Mouse (Mus musculus): ENCODE measurements around the gene Atxn1.

The Atxn1 gene

DNA sequence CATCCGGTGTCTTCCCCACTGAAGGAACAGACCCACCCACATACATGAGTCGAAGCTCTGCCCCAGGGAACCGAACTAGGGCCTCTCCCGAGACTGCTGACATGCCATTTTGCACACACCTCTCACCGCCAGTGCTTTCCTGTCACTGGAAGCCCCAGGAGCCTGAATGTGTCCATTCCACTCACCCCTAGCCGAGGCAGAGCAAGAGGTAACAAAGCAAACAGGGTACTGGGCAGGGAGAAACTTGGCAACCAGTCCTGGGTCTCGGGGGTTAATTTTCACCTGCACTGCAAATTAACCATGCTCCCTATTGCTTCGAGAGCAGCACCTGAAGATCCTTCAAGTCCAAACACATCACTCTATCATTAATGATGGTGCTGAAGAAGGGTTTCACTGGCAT lies 64.0 kb downstream of the Atxn1 start:
- DNase-seq (ENCODE audit: low read depth): no peak

- no peak for DNase-seq (ENCODE audit: low read depth)
Observed at GRCm38 (mm10) chr13:45897571-45897970, 67.2 kb downstream of the Atxn1 start.

- DNase-seq (ENCODE audit: low read depth): no peak
Observed at GRCm38 (mm10) chr13:45894760-45895159, 70.0 kb downstream of the Atxn1 start.

- no peak for DNase-seq (ENCODE audit: low read depth)
Observed at GRCm38 (mm10) chr13:45894234-45894633, 70.6 kb downstream of the Atxn1 start.

GRCm38 (mm10) chr13:45891073-45891472 lies 73.7 kb downstream of the Atxn1 start:
- DNase-seq (ENCODE audit: low read depth): no peak

GRCm38 (mm10) chr13:45888953-45889749 lies 75.7 kb downstream of the Atxn1 start:
- no peak for DNase-seq (ENCODE audit: low read depth)

GRCm38 (mm10) chr13:45884878-45885277 lies 79.9 kb downstream of the Atxn1 start:
- no peak for DNase-seq (ENCODE audit: low read depth)

GRCm38 (mm10) chr13:45883791-45884238 lies 81.0 kb downstream of the Atxn1 start:
- DNase-seq (ENCODE audit: low read depth): no peak

- DNase-seq (ENCODE audit: low read depth): no peak
Observed at GRCm38 (mm10) chr13:45882976-45883440, 81.8 kb downstream of the Atxn1 start.

- no peak for DNase-seq (ENCODE audit: low read depth)
Observed at GRCm38 (mm10) chr13:45880543-45880845, 84.3 kb downstream of the Atxn1 start.

- no peak for DNase-seq (ENCODE audit: low read depth)
Observed at GRCm38 (mm10) chr13:45879746-45880542, 84.9 kb downstream of the Atxn1 start.

DNA sequence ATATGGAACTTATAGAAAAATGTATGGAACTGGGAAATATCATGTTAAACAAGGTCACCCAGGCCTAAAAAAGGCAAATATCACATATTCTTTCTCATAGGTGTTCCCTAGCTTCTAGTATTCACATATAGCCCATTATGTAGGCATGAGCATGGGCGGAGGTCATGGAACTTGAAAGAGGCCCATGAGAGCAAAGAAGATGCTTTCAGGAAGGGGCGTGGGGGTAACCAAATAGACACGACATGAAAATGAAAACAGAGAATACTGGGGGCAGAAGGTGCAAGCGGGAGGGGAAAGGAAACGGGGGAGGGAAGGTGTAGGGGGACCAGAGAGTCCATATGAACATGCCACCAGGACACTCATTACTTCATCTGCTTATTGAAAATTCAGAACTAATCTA lies 87.9 kb downstream of the Atxn1 start:
- DNase-seq (ENCODE audit: low read depth): no peak

DNA sequence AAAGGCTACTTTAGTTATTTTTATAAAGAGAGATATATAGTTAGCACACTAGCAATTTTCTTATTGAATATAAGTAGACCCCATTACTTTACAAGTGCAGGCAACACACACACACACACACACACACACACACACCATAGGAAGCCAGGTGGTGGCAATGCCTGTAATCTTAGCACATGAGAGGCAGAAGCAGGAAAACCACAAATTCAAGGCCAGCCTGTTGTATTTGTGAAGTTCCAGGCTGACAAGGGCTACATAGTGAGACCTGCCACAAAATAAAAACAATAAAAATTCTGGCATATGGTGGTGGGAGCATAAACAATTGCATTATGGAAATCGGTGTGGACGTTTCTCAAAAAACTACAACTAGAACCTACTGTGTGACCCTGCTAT lies 88.4 kb downstream of the Atxn1 start:
- no peak for DNase-seq (ENCODE audit: low read depth)

DNA sequence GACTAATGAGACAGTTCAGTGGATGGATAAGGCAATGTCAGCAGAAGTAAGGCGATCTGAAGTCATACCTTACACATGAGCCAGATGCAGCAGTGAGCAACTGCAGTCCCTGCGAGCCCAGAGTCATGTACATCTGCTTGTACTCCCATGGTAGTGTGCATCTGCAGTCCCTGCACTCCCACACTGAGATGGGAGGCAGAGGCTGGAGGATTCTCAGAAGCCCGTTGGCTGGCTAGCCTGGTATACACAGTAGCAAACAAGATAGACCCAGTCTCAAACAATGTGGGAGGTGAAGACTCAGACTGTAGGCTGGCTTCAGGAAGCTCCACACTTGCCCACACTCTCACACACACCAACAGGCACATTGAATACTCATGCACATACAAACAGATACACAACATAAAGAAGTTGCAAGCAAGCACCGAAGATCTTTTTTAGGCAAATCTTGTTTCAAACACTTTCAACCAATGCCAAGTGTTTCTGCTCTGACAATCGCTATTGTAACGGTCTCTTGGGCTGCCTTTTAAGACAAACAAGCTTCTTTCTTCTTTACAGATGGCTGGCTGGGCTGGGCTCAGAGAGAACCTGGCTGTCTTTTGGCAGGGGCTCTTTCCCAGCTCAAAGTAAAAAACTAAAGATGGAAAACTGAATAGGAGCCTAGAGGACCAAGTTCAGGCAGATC lies 89.0 kb downstream of the Atxn1 start:
- no peak for DNase-seq (ENCODE audit: low read depth)

GRCm38 (mm10) chr13:45874196-45874595 lies 90.6 kb downstream of the Atxn1 start:
- DNase-seq (ENCODE audit: low read depth): no peak

DNA sequence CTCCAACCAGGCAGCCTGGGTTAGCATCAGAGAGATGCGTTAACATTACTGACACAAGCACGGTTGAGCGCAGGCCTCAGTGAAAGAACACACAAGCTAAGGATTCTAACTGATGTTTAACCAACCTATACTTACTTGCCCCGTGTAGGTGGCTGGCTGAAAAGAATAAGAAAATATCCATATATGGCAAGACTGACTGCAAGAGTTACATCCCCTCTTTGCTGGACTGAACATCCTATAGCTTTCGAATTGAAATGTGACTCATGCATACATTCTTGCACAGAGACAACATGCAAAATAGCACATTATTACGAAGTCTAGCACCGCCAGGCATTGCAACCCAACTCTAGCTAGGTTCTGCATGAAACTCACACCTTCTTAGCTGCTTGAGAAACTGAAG lies 91.8 kb downstream of the Atxn1 start:
- DNase-seq (ENCODE audit: low read depth): no peak

DNA sequence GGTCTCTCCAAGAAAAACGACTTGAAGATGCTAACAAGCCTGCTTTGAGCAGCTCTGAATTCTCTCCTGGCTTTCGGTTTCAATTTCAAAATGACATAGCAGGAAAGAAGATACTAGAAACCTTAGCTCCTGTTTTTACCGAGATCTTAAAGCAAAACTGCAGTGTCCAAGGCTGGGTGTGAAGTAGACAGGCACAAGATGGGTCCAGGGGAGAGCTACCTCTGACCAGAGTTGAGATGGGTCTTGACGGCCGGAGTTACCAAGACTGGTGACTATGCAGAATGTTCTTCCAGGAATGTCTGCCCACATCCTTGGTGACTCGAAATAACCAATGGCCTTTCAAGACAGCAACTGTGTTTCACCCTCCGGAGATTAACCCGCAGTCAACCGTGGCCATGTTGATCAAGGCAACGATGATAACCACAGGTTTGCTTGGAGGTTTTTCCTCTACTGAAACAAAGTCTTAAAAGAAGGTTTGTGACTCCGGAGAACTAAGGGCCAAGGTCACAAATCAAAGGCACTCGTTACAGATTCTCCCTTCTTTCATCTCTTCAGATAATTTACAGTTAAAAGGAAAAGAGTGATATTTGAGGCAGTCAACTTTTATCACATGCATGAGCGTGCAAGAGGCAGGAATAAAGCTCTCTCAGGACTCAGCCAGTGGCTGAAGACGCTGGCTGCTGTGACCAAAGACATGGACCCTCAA lies 92.6 kb downstream of the Atxn1 start:
- no peak for DNase-seq (ENCODE audit: low read depth)

DNA sequence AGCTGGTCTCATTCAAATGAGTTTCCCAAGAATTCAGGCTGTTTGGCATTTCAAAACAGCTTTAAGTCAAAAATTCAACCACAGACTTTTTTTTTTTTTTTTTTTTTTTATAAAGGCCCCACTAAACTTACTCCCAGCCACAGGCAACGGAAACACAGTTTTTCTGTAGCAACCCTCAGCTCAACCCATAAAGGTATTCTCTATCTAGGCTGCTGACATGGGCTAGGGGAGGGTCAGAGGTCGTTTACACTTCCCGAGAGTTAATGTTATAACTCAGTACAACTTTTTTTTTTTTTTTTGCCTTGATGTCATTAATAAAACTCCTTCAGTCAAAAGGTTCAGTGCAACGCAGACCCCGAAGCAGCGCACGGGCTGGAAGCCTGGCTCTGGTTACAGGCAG lies 93.3 kb downstream of the Atxn1 start:
- DNase-seq (ENCODE audit: low read depth): no peak

DNA sequence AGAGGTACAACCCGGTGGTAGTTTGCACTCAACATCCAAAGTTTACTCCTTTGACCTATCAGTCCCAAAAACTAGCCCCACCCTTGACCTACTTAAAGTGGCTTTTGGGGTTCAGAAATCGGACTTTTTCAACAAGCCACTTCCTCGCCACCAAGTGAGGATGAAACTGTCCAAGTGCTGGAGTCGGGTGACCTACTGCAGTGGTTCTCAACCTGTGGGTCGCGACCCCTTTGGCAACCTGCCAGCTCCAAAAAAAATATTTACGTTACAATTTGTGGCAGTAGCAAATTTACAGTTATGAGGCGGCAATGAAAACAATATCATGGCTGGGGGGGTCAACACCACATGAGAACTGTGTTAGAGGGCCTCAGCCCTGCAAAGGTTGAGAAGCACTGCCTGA lies 95.9 kb downstream of the Atxn1 start:
- DNase-seq (ENCODE audit: low read depth): no peak

GRCm38 (mm10) chr13:45867273-45867672 lies 97.5 kb downstream of the Atxn1 start:
- DNase-seq (ENCODE audit: low read depth): no peak

DNA sequence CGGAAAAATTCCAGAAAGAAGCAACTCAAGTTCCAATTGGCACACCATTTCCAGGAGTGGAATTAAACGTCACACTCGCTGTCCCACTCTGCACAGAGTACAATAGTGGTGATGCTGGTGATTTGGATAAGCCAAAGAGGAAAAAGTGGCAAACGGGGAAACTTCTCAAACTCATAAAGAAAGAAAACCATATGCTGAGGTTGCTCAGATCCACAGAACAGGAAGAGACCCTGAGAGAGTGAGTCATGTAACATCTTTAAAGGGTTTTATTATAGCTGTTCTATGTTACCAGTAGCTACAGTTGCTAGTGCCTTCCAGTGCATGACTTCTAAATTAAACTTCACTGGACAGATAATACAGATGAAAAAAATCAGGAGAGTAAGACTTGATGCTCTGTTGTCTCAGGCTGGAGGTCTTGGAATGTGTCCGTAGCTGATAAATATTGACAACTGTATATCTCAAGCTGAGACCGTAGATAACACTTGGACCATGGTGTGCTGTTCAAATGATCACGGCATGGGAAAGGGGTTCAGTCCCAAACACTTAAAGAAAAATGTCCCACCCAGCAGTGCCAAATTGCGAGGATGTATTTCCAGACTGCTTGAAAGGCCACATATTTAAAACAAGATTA lies 98.1 kb downstream of the Atxn1 start:
- no peak for DNase-seq (ENCODE audit: low read depth)

- DNase-seq (ENCODE audit: low read depth): no peak
Observed at GRCm38 (mm10) chr13:45865620-45866019, 99.2 kb downstream of the Atxn1 start.
